Mouse (Mus musculus) T-helper 17 cell (primary cell): Measurements from ENCODE around the gene Spef1.

Source experiments
- in situ Hi-C, 2 experiments: fragments of 300-600 bp; cut with MboI, MseI; formaldehyde crosslinking; loops; 1 replicate in 1 of 2; 2 replicates in 1 of 2; pipeline ENCODE4 v1.15.1; 2025; ENCODE audit warnings: high pct_unique_total_duplicates in 2 of 2

Gene Spef1

DNA sequence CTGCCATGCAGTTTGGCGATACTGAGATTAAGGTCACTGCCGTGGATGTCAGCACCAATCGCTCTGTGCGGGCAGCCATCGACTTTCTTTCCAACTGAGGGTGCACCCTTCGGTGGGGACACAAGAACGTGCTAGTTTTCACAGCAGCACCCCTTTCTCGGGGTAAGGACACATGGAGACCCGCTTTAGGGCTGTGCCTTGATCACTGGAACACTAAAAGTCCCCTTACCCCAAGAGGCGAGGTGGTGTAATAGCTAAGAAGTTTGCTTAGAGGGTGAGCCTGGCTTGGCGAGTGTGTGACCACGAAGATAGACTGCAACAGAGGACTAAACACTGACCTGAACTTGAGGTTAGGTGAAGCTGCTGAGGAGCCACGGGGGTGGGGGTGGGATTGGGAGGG is 42.0 kb downstream of the Spef1 start:
- in situ Hi-C loops: no loop called here

DNA sequence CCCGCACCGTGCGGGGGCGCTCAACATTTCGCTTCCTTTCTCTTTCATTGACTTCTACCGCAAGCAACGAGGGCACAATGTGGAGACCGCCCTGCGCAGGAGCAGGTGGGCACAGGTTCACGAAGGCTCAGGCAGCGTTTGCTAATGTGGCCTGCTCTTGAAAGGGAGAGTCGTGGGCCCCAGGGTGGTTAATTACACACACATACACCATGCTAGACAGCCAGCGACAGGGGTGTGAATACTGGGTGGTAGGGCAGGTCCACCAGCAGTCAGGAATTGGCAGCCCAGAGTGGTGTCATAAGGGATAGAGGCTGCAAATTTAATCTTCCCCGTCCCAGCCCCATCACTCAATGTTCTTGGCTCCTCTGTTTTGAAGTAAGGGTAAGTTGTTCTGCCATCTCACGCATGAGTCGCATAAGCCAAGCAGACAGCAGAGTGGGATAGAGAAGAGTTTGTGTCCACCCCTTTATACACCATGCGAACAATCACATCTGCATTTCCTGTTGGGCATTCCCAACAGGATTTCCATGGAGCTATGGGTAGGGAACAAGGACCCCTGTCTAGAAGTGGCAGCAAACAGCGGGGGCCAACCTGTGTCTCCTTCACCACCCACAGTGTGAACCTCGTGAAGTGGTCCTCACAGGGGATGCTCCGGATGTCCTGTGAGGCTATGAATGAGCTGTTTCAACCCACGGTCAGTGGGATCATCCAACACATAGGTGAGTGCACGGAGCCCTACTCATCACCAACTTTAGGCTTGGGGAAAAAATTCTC is 43.9 kb downstream of the Spef1 start:
- in situ Hi-C loops: no loop called here

DNA sequence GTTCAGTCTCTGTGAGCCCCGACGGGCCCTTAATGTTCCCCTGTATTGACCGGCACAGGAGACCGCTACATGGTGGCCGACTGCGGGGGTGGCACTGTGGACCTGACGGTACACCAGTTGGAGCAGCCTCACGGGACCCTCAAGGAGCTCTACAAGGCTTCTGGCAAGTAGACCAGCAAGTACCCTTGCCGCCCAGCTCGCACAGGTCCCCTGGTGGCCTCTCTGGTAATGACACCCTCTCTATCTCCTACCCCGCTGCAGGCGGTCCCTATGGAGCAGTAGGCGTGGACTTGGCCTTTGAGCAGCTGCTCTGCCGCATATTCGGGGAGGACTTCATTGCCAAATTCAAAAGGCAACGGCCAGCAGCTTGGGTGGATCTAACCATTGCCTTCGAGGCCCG is 44.5 kb downstream of the Spef1 start:
- in situ Hi-C loops: no loop called here

DNA sequence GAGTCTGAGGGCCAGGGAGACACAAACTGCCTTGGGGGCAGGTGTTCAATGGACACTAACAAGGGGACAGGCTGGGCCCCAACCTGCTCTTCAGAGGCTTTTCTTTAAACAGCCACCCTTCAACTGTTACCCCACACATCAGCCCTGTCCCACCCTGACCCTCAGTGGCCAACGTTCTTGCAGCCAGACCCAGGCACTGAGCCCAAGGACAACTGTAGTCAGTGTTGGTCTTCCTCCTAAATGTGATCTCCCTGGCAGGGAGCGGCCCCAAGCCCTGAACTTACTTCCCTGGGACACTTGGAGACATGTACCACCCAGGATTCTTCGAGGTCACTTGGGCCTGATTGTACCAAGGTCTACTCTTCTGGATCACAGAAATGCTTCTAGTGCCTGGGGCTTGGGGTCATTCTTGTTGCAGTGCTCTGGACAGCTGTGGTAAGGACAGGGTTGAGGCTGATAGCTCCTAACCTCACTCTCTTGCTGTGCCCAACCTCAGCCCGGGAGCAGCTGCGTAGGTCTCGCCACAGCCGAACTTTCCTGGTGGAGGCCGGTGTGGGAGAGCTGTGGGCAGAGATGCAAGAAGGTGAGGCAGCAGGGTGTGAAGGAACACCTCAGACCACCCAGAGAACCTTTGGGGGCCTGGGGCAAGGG is 45.6 kb downstream of the Spef1 start:
- in situ Hi-C loops: no loop called here

DNA sequence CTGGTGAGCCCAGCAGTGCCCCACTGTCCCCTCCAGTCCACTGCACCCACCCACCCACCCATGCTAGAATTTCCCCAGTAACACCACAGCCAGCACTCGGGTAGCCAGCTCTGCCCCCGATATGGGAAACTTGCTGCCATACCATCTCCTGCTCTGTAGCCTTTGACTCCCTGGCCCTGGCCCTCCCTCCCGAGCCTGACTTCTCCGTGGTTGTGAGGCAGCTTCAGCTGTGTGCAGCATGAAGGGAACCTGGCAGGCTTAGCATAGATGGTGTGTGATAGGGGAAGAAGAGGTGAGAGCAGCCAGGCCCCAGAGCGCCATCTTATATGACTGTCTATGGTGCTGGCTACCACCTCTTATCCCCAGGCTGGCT is 46.6 kb downstream of the Spef1 start:
- in situ Hi-C loops: no loop called here

DNA sequence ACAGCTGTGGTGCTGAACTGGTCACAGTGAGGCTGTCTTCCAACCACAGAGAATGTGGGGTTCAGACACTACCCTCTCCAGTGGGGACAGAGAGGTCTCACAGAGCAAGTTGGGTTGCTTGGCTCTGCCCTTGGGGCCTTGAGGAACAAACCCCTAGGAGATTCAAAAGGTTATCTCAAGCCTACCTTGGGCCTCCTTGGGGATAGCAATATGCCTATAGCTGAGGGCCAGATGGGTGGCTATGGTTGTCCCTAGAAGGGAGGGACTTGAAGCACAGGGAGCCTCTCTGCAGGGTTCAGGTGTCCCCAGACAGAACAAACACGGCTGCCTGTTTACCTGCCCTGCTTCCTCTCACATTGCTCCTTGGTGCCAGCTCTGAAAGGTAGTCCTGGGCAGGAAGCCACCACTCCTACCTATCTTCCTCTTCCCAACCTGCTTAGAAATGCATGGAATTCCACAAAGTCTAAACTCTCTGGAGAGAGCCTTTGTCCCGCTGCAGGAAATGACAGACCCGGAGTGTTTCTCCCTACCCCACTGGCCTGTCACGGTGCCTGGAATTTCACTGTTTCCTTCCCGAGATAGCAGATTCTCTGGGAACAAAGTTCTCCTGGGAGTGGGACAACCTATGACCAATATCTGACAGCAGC is 47.1 kb downstream of the Spef1 start:
- in situ Hi-C loops: no loop called here

DNA sequence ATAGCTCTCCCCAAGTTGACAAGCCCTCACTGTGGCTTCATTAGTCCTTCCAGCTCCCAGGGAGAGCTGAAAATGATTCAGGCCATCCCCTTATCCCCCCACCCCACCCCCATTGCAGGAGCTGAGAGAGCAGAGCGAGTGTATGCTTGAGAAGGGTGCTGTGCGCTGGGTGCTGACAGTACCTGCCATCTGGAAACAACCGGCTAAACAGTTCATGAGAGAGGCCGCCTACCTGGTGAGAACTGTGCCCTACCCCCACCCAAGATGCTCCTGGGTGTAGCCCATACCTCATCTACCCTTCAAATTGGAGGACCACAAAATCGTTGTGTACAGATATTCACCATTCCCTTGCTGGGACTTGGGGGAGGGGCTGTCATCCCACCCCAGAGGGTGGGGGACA is 47.8 kb downstream of the Spef1 start:
- in situ Hi-C loops: no loop called here

DNA sequence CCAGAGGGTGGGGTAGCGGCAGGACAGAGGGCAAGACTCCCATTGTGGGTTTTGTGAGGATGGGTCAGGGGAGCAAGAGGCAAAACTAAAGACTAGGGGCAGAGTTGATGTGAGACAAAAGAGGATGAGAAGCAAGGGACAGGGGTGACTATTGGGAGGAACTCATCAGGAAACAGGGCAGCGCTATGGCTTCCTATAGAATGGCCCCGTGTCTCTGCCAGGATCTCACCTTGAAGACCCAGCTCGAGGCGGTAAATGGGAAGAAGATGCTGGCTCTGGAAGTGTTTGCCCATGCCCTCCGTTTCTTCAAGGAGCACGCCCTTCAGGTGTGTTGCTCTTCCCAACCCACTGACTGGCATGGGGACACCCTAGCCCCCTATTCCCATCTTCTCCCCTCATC is 48.3 kb downstream of the Spef1 start:
- in situ Hi-C loops: no loop called here

DNA sequence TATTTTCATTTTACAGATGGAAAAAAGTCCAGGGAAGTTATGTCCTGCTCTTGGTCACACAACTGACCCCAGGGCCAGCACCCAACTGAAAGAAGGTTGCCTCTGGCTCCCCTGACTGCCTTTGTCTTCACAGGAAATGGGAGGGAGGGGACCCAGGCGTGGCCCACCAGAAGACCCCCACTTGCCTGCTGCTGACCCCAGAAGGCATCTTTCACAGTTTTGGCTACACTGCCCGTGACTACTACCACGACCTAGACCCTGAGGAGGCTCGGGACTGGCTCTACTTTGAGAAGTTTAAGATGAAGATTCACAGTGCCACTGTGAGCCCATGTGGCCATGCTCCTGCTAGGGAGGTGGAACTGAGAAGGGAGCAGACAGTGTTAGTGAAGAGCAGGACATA is 48.8 kb downstream of the Spef1 start:
- in situ Hi-C loops: no loop called here

DNA sequence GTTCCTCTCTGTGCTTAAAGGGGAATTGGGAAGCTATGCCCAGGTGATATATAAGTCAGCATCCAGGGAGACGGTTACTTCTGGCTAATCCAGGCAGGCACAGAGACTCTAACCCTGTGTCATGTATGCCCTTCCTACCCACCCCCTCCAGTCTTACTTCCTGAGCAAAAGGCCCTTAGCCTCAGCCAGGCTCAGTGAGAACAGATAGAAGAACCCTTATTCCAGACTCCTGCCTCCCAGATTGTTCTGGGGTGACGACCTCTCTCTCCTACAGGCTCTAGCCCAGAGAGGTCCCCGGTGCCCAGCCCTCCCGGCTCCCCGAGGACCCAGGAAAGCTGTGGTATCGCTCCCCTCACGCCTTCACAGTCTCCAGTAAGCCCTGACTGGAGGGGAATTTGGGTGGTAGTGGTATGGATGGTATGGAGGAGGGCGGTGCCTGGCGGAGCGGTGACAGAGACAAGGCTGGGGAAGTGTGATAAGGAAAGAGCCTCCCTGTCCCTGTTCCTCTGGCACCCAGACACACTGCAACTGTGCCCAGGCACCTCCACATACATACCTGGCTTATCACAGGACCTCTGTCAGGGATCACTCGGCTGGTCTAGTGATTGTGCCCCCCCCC is 51.5 kb downstream of the Spef1 start:
- in situ Hi-C loops: no loop called here

DNA sequence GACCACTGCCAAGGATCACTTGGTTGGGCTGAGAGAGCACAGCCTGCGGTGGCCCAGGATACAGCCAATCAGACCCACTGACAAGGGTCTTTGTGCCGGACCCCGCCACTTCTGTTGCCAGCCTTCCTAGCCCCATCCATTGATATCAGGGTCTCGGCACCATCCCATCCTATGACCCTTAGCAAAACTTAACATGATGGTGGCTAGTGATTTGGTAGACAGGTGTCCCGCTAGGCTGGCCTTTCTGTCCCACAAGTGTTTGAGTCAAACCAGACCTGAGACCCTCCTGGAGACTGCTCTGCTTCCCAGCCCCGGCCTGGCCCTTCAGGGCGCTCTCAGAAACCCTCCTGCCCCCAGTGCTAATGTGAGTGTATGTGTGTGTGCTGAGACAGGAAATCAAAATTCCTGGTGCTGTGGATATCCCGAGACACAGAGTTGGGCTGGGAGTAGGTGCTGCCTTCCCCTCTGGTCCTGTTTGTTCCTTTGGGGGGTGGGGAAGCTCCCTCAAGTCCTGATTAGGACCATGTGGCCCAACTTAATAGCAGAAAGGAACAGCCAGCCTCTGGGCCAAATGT is 52.2 kb downstream of the Spef1 start:
- in situ Hi-C loops: no loop called here

DNA sequence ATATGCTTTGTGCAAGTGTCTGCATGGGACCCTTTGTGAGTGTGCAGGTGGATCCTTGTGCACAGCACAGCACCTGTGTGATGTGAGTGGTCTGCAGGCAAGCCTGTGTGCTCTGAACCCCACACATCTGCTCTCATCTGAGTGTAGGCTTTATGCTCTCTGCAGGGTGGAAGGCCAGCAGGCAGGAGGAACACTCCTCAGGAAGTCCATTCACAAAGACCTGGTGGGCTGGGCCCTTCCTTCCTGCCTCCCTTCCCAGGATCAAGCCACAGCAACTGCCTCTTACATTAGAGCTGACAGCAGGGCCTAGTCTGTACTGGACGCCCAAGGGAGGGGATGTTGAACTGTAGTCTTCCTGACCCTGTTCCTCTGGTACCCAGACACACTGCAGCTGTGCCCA is 52.7 kb downstream of the Spef1 start:
- in situ Hi-C loops: no loop called here

DNA sequence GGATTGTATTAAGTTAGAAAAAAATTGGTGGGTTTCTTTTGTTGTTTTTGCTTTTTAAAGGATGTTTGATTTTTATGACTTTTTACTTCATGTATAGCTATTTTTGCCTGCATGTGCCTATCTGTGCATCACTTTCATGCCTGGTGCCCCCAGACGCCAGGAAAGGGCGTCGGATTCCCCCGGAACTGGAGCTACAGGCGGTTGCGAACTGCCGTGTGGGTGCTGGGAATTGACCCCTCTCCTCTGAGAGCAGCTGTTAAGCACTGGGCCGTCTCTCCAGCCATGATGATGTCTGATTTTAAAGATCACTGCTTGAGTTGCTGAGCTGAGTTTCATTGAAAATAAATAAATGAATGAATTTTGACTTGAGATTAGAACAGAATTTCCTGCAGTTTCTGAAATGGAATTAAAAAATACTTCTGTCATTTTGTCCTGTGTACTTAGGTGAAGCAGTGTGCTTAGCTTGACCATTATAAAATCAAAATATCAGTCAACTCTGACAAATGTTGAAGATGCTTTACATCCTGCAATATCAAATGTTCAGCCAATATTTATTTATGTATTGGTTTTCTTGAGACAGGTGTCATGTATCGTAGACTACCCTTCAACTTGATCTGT is 54.0 kb downstream of the Spef1 start, which contains the start of gene Gm11037:
Gene Gm11037, plus strand, starts transcription at position 568 of the 618 bp plus-strand sequence.
- in situ Hi-C loops: no loop called here

DNA sequence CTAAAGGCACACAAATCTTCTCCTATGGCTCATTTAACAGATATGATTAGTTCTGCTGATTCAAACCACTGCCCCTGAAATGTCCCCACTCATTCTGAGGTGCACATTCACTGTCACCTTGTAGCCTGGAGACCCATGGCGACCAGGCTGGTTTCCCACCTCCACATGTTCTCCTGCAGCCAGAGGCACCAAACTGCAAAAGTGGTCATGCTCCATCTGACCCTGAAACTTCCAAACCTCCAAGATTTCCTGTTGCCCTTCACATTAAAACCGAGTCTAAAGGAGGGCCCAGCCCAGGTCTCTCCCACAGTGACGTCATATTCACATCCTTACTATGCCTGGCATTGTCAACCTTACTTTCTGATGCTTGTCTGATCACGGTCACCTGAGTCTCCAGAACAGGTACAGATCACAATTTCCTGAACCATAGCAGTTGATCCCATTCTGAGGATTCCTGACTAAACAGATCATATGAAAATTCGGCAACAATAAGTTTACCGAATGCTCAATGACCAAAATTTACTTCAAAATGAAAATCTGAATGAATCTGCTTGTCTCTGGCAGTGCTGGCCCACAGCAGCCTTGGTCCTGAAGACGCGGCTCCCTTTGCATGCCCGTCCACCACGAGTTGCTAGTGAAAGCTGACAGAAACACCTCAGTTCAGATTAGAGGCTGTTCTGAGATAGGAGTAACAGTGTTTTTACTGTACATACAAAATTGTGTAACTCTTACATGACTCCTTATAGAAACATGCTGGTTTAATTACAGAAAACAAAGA is 54.8 kb downstream of the Spef1 start:
- in situ Hi-C loops: no loop called here

DNA sequence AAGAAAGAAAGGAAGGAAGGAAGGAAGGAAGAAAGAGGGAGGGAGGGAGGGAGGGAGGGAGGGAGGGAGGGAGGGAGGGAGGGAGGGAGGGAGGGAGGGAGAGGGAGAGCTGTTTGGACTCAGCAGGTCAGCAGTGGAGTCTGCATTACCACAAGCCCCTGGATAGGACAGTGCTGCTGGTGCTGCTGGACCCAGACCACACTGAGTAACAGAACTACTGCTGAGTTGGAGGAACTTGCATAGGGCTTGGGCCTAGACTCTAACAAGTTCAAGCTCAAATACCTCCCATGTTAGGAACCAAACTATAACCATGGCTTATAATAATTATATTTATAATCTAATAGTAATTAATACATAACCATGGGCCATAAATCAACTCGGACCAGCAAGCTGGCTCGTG is 56.2 kb downstream of the Spef1 start:
- in situ Hi-C loops: no loop called here

DNA sequence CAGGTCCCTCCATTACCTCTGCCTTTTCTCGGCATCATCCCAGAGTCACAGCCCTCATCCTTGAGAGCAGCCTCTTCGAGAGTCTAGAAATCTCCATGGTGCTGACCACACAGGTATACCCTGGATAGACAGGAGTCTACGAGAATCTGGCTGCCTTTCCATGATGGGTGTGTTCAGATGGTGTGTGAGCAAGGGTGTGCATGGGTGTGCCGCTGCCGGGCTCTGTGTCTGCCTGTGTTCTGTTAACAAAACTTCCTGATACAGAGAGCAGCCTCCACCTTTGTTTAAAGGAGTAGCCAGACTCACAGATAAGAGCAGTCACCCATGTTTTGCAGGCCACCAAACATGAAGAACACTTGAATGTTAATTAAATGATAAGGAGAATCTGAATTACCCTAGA is 57.2 kb downstream of the Spef1 start:
- in situ Hi-C loops: no loop called here

DNA sequence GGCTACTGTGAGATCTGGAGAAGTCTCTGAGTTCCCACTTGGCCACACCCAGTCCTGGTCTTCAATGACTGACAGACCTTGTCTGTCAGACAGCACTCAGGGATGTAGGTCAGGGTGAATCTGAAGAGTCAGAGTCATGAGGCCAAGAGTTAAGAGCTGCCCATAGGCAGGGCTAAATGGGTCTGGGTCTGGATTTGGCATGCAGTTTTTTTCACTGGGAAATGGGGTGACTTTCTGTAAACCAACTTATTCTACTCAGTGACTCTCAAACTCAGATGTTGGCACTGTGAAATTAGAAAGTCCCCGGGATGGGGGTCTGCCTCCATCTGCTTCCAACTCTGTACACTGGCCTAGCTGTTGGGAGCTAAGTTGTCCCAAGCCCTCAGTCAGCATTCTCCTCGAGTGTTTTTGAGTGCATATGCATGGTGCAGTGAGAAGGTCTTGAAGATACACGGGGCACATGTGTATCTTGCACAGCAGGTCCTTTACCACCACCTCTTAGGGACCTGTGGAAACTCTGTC is 58.4 kb downstream of the Spef1 start:
- in situ Hi-C loops: no loop called here

DNA sequence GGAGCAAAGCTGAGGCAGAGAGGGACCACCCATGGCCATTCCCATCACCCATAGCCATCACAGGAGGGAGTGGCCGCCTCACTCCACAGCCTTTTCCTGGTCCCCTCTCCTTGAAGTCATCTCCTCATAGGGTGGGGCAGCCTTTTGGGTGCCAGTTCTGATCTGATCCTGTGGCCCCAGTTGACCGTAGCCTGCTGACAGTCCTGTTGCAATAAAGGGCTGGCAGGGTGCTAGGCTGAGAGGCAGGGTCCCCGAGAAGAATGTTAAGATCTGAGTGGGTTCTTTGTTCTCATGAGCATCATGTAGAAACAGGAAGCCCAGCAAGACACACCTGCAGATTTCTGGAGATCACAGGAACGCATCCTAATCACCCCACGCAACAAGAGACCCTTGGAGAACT is 58.9 kb downstream of the Spef1 start:
- in situ Hi-C loops: no loop called here

DNA sequence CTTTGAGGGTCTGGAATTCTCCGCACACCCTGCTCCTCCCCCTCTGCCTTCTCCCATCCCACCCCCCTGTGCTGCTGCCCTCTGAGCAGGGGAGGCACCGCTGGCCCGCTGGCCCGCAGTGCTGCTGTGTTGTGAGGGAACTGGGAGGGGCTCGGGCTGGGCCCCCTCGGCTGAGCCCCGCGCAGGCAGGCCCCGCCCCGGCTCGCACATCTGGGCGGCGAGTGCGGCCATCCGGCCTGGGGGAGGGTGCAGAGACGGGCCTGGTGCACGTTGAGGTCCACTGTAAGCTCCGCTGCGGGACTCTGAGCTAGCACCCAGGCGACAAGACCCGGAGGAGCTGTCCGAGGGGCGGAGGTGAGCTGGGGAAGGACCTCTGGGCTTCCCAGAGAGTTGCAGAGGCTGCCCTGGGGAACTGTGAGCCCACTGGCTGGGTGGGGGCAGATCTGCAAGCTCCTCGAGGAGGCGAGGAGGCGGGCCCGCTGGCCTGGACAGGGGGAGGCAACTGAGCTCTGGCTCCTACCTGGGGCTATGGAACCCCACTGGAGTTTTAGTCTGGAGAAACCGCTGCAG is 59.8 kb downstream of the Spef1 start, which contains the start of gene Hspa12b:
Gene Hspa12b, plus strand, starts transcription at position 120 of the 570 bp plus-strand sequence.
- in situ Hi-C loops: no loop called here
